Mouse (Mus musculus): ENCODE measurements around the gene 4921536K21Rik.

Gene 4921536K21Rik

DNA sequence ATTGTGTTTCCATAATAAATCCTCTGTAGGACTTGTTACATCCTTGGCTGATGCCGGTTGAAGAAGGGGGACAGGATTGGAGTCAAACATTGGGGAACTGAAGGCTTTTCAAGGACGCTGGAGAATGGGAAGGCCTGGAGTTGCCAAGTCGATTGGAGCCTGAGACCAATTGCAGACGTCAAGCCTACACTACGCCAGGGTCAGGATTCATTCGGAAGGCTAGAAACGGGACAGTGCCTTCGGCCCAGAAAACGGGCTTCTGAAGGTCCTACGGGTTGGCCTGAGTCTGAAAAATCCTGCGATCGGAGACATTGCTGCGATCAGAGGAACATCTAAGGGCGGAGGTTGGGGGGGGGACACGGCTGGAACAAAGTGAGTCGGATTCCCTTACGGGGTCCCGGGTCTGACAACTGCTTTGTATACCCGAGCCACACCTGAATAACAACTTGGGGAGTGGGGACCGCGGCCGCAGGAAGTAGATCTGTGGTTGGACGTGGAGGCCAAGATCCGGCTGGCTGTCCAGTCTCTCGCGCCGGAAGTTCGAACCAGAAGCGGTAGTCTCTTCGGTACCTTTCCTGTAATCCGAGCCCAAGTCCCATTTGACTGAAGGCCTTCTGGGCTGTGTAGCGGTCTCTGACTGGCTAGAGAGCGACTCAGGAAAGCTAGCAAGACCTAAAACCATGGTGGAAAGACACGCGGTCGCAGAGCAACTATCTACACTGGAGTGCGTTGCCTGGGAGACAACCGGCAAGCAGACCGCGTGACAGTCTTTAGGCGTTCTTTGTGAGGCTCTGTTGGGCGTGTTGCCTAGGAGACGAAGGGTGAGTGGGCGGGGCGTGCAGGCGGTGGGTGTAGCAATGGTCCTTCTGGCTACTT lies at the start of gene 4921536K21Rik, which contains the start of gene Dusp18:
4921536K21Rik (minus strand) TSS at position 693 of the 876 bp plus-strand sequence.
Dusp18 (plus strand) TSS at position 835 of the 876 bp plus-strand sequence.
- in situ Hi-C loops (cut with MboI, MseI) = no loop called here

DNA sequence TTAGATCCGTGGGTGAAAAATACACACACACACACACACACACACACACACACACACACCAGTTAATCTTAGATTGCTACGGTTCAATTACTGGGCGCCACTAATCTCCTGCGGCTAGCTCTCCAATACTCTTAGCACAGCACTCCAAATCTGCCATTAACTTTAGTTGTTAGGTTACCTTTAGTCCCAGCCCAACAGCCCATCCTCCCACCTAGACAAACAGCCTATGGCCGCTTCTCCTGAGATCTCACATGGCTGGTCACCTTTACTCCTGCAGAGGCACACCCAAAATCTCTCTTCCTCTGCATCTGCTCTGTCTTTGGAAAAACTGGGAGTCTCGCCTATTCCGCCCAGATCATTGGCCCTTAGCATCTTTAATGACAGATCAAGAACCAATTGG lies 46.5 kb upstream of the 4921536K21Rik start:
- in situ Hi-C loops (cut with MboI, MseI) = no loop called here

DNA sequence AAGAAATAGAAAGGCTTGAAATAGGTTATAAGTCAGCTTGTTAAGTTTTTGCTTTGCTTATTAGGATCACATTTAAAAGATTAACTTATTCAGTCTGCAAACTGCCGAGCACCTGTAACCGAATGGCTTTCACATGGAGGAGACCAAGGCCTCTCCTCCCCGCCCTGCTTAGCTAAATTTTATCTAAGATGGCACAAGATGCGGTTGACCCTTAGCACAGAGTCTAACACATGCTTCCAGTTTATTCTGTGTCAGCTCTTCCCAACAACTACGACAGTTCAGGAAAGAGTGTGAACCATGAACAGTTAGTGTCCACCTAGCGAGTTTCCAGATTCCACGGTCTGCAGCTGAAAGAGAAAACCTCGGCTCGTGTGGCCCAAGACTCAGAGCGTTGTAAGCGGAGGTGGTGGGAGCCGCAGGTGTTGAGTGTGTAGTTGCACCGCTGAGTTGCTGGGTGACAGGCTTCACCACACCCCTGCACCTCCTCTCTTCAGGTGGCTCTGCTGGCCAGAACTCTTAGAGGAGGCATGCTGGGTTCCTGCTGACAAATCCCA lies 42.5 kb upstream of the 4921536K21Rik start:
- in situ Hi-C loops (cut with MboI, MseI) = no loop called here

DNA sequence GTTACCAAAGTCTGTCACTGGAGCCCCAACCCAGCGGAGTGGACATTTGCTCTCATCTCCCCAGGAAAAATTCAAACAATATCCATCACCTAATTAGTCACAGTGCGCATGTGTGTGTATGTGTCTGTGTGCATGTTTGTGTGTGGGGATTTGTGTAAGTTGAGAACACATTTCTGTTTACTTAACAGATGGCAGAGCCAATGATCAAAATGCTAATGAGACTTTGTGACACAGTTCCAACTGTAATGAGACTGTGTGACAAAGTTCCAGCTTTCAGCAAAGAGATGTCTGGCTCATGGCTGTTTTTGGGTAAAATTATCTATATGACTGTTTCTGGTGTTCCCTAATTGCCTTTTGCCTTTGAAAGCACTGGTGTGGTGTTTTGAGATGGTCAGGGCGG lies 41.4 kb upstream of the 4921536K21Rik start:
- in situ Hi-C loops (cut with MboI, MseI) = no loop called here

DNA sequence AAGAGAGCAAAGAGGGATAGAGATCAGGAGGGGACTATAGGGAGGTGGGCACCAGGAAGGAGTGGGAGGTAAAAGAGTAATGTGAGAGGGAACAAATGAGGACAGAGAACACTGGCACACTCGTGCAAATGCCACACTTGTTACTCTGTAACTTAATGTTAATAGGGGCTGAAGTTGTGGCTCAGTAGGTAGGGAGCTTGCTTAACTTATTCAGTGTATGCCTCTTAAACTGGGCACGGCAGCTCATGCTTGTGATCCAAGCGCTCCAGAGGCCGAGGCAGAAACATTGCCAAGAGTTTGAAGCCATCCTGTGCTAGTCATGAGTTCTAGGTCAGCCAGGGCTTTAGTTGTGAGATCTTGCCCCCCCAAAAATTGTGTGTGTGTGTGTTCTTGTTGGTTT lies 40.2 kb upstream of the 4921536K21Rik start:
- in situ Hi-C loops (cut with MboI, MseI) = no loop called here

DNA sequence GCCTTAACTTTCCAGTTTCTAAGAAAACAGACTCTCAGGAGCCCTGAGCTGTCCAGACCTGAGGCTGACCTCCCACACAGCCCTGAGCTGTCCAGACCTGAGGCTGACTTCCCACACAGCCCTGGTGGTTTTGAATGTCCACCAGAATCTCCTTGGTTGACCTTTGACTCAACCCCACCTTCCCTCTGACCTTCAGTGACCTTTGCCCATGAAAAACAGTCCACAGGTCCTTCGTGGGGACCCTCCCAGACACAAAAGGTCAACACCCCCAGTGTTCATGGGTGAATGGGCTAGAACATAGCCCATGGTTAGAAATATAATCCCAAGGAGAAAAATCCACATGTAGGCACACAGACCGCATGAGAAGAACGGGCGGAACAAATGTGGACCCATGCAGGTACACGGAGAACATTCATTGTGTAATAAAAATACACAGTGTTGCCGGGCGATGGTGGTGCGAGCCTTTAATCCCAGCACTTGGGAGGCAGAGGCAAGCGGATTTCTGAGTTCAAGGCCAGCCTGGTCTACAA lies 38.9 kb upstream of the 4921536K21Rik start:
- in situ Hi-C loops (cut with MboI, MseI) = no loop called here

DNA sequence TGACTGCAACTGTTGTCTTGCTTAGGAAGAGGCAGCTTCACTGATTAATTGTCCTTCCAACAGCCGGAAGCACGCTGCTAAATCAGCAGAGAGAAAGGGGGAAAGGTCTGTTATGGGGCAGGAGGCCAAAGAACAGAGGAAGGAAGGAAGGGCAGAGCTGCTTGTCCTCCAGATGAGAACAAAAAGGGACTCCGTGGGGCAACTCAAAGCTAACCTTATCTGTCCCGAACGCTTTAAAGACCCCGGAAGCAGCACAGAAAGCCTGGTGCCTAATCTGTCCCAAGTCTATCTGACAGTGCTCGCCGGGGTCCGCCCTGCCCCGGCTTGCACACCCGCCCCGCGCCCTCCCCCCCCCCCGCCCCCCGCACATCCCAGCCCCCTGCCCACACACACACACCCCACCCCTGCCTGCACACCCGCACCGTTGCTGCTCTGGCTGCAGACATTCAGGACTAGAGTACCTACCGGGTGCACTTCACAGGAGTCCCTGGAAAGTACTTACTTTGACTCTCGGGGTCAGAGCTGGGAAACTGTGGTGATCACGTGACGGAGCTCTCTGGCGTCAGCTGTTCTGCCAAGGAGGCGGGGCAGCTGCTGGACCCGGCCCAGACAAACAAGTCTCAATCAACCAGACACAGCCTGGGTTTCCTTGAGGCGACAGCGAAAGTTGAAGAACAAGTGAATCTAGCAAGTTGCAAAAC lies 36.8 kb upstream of the 4921536K21Rik start, which contains the start of gene Tcn2:
Tcn2 (minus strand) TSS at position 649 of the 701 bp plus-strand sequence.
- in situ Hi-C loops (cut with MboI, MseI) = no loop called here

DNA sequence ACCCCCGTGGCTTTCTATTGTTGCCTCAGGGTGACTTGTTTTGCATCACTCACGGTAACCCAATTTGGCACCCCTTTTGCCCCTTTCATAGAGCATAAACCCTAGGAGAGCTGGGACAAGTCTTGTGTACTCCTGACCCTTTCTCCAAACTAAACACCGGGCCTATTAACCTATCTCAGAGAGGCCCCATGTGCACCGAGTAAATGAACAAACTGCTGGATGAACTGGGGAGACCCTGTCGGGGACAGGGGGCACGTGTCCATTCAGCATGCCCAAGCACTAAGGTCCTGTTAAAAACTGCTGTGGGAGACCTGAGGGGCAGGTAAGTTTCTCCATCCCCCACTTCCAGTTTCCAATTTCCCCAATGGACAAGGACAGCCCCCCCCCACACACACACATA lies 36.0 kb upstream of the 4921536K21Rik start:
- in situ Hi-C loops (cut with MboI, MseI) = no loop called here

DNA sequence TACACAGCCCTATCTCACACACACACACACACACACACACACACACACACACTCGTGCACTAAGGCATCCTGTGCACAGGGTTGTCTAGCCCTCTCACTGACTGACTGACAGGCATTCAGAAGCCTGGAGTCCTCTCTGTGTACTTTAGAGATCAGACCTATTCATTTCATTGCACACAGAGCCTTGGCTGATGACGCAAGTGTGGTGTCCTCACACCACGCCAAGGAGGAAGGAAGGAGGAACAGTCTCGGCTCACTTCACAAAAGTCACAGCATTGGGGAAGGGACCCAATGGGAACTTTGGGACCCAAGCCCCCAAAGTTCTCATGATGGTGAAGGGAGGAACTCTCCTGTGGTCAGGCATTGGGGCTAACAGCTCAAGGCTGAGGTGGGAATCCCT lies 35.1 kb upstream of the 4921536K21Rik start:
- in situ Hi-C loops (cut with MboI, MseI) = no loop called here

DNA sequence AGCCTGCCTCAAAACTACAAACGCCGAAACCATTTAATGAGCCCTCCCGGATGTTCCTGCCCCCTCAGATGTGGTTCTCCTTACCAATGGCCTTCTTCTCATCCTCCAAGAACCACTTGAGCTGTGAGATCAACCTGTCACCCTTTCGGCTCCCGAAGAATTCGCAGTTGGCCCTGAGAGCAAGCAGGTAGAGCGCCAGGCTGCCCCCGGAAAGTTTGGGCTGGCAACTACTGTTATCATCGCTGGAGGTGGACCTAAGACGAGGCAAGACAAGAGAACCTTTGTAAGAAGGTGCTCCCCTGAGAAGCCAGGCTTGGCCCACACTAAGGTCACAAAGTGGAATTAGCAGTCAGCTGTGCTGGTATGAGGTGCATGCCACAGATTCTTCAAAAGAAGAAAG lies 31.0 kb upstream of the 4921536K21Rik start:
- in situ Hi-C loops (cut with MboI, MseI) = no loop called here

DNA sequence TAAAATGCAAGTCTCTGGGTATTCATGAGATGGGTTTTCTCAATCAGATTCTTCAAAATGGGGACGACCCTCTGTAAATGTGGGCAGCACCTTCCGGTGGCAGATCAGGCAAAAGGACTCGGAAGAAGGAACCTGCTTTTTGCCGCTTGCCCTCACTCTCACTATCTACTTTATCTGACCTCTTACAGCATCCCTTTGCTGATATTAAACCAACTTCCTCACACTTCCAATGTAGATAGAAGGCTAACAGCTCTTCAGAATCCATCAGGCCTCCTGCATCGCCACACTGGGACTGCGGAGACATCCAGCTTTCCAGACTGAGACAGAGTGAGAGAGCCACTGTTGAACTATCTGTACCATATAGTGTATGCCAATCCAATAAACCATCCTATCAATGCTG lies 27.8 kb upstream of the 4921536K21Rik start:
- in situ Hi-C loops (cut with MboI, MseI) = no loop called here

DNA sequence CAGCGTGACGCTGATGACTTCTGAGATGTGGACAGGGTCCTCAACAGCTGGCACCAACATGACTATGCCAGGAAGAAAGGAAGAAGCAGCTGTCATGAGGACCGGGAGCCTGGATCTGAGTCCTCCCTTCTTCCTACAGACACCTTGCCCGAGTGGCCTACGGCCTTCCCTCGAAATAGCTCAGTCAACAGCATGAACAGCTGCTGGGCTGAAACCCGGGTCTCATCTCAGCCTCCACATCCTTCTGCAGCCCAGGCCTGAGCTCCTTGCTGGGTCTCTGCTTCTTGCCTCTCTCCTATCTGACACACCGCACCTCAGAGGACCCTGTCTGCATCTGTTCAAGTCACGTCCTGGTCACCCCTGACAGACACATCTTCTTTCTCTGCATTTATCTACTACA lies 27.2 kb upstream of the 4921536K21Rik start:
- in situ Hi-C loops (cut with MboI, MseI) = no loop called here

DNA sequence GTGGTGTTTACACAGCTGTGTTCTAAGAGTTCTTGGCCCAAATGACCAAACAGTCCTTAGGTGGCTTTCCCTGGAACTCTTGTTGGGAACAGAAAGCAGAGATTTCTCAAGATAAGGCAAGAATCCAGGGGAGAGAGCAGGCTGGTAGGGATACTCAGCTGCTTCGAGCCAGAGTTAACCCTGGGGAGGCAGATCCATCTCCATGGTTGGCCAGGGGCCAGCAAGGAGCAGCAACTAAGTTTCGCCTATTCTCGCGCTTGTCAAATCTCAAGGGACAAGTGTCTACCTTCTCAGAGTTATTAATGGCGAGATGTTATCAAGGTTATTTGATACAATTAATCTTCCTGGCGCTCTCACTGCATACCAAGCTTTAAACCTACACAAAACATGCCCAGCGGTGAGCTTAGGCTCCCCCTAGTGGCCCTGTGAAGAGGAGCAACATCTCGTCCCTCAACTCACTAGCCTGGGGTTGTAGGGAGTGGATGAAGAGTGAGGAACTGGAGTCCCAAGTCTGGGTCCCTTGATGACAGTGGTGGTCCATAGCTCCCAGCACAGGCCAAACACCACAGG lies 26.5 kb upstream of the 4921536K21Rik start:
- in situ Hi-C loops (cut with MboI, MseI) = no loop called here

DNA sequence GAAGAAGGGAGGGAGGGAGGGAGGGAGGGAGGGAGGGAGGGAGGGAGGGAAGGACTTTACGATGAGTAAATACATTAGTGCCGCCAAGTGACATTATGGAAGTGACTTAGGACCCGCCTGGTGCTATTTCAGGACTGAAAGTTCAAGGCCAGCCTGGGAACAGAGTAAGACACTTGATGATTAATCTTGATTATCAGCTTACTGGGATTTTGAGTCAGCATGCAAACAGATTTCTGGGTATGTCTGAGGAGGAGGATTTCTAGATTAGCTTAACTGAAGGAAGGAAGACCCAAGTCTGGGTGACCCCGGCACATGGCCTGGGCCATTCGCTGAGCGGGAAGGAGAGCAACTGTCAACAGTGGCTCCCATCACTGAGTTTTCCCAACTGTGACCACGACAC lies 25.6 kb upstream of the 4921536K21Rik start:
- in situ Hi-C loops (cut with MboI, MseI) = no loop called here

DNA sequence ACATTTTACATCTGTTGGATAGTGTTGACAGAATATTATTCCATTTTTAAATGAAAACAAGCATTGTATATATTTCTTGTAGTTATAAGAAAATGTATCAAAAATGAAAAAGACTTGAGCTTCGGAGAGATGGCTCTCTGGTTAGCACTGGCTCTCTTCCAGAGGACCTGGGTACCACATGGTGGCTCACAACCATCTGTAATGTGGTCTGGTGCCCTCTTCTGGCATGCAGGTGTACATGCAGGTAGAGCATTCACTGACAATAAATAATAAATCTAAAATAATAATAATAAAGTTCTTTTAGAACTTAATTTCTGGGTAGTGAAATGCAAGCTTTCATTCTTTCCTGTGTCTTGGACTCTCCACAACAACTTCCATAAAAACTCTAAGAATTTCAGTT lies 23.8 kb upstream of the 4921536K21Rik start:
- in situ Hi-C loops (cut with MboI, MseI) = no loop called here

DNA sequence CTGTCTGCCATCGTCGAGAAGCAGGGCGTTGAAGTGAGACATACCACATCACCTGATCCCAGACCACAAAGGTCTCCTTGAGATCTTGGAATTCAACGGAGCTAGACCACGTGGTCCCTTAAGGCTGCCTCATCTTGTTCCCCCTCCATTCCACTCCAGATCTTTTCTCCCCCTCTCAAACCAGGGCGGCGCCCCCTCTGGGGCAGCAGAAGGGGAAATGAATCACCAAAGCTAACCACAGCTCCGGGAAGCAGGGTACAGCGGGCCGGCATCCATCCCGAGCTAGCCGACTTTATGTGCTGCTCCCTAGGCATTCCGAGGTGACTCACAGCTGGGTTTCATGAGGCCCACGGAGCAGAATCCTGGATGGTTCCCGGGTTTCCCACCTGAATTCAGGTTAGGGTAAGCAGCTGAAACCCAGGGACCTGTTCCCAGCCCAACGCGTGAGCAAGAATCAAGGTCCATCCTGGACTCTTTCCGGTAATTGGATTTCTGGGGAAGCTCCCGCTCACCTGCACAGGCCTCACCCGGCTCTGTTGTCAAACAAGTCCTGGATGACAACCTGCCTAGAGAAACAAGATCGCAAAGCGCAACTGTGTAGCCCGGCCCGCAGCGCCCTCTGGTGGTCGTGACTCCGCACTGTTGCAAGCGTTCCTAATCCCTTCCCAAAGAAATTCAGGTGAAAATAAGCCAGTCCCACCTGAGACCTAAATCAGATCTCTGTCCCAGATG lies 19.4 kb upstream of the 4921536K21Rik start, which contains the start of gene Slc35e4:
Slc35e4 (minus strand) TSS at position 556 of the 732 bp plus-strand sequence.
- in situ Hi-C loops (cut with MboI, MseI) = no loop called here

DNA sequence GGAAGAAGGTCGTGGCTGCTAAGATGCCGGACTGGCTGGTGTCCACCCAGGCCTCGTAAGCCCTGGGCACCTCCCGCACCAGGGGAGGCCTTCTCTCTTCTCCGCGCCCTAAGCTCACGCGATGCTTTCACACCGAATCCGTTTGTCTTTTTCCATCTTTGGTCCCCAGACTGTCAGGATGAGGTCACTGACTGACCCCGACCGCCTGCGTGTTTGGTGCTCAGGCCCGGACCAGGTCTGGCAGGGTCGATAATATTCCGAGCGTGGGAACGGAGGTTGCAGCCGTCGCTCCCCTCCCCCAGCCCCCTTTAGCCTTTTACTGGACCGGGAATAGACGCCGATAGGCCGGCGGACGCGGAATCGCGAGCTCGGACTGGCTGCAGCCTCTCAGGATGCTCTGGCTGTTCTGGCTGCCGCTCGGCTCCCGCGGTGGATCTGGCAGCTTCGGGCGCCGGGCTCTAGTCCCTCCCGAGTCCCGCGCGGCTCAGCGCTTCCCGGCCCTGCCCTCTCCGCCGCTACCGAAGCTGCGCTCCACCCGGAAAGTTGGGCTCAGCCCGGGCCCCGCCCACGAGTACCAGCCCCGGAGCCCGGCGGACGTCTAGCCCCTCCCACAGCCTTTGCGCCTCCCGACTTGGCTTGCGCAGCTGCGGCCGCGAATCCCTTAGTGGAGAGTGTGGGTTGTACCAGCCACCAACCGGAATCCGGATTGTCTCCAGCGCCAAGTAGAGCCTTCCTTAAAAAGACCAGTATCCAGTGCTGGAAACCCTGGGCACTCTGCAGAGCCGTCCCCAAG lies 18.6 kb upstream of the 4921536K21Rik start:
- in situ Hi-C loops (cut with MboI, MseI) = no loop called here

DNA sequence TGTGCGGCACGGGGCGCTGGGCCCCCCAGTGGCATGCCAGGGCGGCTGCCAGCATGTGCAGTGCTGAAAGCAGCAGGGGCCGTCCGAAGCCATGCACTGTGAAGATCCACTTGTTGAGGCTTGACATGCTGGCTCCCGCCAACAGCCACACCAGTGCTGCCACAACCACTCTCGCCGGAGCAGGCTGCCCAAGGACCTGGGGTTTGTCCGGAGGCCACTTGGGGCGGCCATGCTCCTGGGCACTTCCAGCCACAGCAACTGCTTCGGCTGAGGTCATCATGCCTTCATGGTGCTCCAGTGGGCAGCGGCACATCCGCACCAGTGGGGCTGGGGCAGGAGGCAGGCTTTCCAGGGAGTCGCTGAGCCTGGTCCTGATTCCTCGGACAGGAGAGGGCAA lies 18.0 kb upstream of the 4921536K21Rik start:
- in situ Hi-C loops (cut with MboI, MseI) = no loop called here

DNA sequence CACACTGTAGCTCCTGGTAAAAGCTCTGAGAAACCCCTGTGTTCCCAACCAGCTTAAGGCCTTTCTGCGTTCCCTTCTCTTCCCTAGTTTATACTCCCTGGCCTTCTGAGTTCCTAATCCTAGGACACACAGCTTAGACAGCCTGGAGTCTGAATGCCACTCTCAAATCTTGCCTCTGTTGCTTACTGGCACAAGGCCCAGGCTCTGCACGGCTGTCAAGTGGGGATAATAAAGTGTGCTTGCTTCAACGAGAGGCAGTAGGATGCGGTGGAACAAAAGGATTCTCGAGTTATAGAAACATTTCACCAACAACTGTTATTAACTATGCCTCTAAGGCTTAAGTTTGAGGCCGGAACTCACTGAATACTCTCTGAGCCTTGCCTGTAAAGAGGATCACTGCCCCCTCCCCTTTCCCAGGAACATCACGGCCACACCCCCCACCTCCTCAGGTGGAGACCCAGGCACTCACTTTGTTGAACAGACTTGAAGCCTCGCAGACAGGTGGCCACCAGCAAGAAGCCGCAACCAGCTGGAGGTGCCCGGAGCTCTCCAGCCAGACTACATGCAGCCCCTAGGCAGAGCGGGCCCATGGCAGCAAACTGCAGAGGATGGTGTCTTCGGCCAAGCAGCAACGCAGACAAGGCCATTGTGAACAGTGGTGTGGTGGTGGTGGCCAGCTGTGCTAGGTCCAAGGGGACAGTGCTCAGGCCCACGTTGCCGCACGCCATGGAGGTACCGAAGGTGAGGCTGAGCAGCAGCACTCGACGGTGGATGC lies 17.4 kb upstream of the 4921536K21Rik start:
- in situ Hi-C loops (cut with MboI, MseI) = no loop called here

Data from T-helper 17 cell (primary cell).